Mouse (Mus musculus) liver, adult 2 months (tissue): ENCODE data around the gene Mbnl1.

Source experiments
- CTCF ChIP-seq: fragments of 200-500 bp; IDR thresholded peaks from 2 replicates; pipeline ENCODE4 v1.5.1; 2011; ENCODE audit warnings: low read depth, low read length, control low read depth
- POLR2A ChIP-seq: fragments of 200-500 bp; IDR thresholded peaks from 2 replicates; pipeline ENCODE4 v1.6.1; 2011; ENCODE audit warnings: low read length, control low read depth; ENCODE audit not compliant: insufficient read depth; ENCODE audit errors: extremely low read depth

- TF ChIP-seq CTCF (peak; percentile 34; the same call in 1 of the 2 replicates), POLR2A (no peak)
Measured at GRCm38 (mm10) chr3:60586046-60586445, 113.4 kb downstream of the Mbnl1 start.
